Mouse (Mus musculus) limb, embryonic 13.5 days (tissue): ENCODE results near the gene Hmg20a. TPM values are rescaled to one million over a fixed set of nuclear protein-coding genes. Genes with fewer than 3 reads are reported as not detected.

ENCODE experiments used
- polyA plus RNA-seq: library from polyadenylated mRNA; unstranded; fragments of >200 nt; fragmentation: Nextera tagmentation; extraction: Ambion mirVana; gene quantifications from 2 replicates; pipeline ENCODE4 v1.2.1, GENCODE M21; 2015

The Hmg20a gene
- polyA plus RNA-seq, 1 experiment from 2014 or later = 73.1 TPM

Other genes starting within 250 kb of the Hmg20a start
- 9.7 and 9.9 TPM in 2 replicates for gene Peak1, start 542 bp upstream of the Hmg20a start, polyA plus RNA-seq